Mouse (Mus musculus) spleen, postnatal 4 days (tissue): ENCODE results near the gene Pip4k2c.
"Not testable (repeated sequence)": the region's sequence is repeated elsewhere in the genome, so short reads cannot be mapped to it uniquely, and the experiment has no call there.

Experiments
- DNase-seq, 2 experiments: peaks; one replicate each; pipeline ENCODE4 v3.0.0; 2022; ENCODE audit warnings: low spot score in 2 of 2

The Pip4k2c gene

GRCm38 (mm10) chr10:127170837-127171272, 40.5 kb downstream of the Pip4k2c start:
- DNase-seq: peak; percentile 82 to 94

GRCm38 (mm10) chr10:127170002-127170401, 41.4 kb downstream of the Pip4k2c start:
- DNase-seq: peak in 1 of 2 experiments; percentile 76

DNA sequence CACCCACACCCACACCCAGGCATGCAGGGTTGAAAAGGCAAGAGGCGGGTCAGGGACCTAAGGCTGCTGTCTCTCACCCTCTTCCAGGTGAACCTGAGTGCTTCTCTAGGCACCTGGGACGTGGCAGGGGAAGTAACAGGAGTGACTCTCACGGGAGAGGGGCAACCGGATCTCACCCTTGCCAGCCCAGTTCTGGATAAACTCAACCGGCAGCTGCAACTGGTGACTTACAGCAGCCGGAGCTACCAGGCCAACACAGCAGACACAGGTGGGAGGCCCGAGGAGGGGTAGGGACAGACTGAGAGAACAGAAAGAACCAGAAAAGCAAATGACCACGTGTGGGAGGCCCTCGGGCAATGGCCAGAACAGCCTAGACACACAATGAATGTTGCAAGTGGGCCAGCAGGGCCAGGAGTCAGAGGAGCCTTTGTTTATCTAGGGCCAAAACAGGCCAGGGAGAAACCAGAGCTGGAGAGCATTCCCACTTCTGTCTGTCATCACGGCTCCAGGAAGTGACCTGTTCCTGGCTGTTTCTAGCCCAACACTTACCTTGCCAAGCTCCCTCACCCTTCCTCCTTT, 43.7 kb downstream of the Pip4k2c start:
- DNase-seq: peak in 1 of 2 experiments; percentile 65

DNA sequence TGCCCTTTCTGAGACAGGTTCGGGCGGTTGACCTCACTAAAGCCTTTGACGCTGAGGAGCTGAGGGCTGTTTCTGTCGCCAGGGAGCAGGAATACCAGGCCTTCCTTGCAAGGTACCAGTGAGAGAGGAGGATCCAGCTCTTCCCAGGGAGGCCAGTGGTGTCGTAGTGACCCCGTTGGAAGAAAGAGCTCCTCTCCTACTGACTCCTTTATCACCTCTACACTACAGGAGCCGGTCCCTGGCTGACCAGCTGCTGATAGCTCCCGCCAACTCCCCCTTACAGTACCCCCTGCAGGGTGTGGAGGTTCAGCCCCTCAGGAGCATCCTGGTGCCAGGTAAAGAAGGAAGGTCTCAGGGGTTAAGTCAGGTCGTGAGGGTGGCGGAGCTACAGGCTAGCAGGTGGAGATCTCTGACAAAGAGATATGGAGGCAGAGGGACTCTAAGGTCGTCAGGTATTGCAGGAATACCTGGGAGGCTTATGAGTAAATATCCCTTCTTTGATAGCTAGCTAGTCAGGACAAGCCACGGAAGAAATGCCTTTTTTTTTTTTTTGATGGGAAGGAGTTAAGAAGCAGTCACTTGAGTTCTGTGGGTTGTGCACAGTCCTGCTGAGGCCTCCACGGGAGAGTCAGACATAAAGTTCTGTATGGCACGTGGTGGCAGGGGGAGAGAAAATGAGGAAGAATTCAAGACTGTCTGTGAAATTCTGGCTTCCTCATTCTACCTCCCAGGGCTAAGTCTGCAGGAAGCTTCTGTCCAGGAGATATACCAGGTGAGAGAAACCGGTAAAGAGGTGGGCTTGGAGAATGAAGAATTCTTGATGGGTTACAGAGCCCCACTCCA, 44.4 kb downstream of the Pip4k2c start:
- peak in 1 of 2 experiments; percentile 68 for DNase-seq

DNA sequence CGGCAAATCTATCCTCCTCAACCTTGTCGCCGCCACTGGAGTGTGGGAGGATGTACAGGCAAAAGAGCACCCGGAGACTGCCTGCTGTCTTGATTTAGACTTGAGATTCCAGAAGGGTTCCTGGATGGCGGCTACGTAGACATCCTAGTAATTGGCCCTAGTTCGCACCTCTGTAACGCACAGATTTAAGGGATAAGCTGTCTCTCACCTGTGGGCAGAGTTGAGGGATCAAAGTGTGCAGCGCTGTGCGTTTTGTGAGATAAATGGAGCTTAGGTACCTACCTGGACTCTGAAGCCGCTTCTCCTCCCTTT, 45.0 kb downstream of the Pip4k2c start:
- no peak for DNase-seq

DNA sequence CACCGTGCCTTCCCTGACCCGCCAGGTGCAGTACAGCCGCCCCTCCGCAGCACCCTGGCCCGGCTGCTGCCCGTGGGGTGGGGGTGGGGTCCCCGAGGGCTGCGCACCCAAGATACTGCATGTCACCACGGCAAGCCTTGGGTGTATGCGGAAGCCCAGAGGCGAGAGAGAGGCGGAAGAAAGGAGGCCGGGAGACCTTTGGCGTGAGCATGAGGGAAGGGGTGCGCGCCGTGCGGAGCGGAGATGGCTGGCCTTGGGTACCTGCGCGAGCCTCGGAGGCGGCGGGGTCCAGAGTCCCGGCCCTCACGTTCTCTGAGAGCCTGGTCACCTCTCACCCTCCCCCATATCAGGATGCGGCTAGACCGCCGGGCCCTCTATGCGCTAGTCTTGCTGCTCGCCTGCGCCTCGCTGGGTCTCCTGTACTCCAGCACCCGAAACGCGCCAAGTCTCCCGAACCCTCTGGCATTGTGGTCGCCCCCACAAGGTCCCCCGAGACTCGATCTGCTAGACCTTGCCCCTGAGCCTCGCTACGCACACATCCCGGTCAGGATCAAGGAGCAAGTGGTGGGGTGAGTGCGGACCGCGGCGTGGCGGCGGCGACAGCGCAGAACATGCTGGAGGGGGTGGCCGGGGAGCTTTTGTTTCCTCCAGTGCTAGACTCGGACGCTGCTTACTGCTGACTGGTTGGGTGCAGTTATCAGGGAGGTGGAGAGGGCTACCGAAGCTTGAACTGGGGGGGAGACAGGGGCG, 45.6 kb downstream of the Pip4k2c start:
- DNase-seq: peak; percentile 64 to 81

DNA sequence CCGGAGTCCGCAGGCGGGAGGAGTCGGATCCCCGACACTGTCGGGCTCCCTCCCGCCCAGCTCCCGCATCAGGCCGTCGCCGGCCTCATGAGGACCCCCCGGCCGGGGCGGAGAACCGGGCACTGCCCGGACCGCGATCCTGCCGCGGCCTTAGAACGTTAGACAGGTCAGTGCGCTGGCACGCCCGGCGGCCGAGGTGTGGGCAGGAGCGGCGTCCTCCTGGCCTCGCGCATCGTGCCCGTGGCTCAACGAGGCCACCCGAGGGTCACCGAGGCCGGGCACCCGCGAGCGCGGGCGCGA, 46.1 kb downstream of the Pip4k2c start:
- DNase-seq: peak in 1 of 2 experiments; percentile 90

- peak in 1 of 2 experiments; percentile 79 for DNase-seq
Observed at GRCm38 (mm10) chr10:127164631-127165353, 46.6 kb downstream of the Pip4k2c start, which contains the start of gene B4galnt1. Gene B4galnt1, plus strand, starts transcription at chr10:127165225.

DNA sequence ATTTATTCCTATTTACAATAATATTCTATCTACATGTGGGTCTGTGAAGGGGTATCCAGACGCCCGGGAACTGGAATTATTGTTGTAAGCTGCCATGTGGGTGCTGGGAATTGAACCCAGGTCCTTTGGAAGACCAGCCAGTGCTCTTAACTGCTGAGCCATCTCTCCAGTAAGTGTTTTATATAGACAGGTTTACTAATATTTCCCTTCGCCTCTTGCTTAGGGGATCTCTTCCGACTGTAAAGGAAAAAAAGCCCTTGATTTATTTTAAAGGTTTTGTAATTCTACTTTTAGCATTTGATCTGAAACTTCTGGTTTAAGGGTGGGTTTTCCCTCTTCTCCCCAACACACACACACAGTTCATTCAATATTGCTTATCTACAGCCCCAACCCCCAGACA, 47.2 kb downstream of the Pip4k2c start:
- no peak for DNase-seq

DNA sequence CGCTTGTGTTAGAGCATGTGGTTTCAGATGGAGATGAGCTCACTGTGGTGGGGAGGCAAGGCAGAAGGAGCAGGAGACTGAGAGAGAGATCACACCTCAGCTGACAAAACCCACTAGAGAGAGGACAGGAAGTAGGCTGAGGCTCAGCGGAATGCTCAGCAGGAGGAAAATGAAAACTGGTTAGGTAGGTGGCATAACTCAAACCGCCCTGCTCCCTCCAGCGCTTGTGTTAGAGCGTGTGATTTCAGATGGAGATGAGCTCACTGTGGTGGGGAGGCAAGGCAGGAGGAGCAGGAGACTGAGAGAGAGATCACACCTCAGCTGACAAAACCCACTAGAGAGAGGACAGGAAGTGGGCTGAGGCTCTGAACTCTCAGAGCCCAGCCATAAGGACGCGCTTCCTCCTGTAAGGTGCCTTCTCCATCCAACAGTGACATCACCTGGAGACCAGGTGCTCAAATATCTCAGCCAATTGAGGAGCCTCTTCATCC, 48.6 kb downstream of the Pip4k2c start:
- DNase-seq: peak in 1 of 2 experiments; percentile 59

DNA sequence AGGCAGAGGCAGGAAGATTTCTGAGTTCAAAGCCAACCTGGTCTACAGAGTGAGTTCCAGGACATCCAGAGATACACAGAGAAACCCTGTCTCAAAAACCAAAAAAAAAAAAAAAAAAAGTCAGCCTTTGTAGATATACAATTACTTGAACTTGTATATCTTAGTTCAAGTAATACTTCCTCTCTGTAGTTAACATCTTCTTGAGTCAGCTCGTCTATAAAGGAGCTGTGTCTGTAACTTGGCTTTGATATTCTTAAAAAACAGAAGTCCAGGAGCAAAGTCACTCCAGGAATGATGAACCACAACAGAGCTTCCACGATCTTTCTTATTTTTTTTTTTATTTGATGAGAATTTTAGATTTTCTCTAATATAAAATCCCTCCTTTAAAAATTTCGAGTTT, 50.7 kb downstream of the Pip4k2c start:
- no peak for DNase-seq

GRCm38 (mm10) chr10:127160081-127160480, 51.3 kb downstream of the Pip4k2c start:
- DNase-seq: no peak

DNA sequence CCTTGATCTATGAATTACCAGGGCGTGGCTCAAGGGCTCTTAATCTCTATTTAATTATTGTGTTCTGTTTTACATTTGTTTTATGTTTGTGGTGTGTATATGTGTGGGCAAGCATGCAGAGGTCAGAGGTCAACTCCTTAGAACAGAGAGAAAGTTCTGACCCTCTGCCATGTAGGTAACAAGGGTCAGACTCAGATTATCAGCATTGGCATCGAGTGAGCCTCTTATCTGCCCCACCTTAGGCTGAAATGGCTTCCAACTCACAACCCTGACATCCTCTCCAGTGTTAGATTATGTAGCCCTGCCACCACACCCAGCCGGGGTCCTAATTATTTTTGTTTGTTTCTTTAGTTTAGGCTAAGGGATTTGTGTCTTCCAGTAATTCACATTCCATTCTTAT, 52.9 kb downstream of the Pip4k2c start:
- no peak for DNase-seq

DNA sequence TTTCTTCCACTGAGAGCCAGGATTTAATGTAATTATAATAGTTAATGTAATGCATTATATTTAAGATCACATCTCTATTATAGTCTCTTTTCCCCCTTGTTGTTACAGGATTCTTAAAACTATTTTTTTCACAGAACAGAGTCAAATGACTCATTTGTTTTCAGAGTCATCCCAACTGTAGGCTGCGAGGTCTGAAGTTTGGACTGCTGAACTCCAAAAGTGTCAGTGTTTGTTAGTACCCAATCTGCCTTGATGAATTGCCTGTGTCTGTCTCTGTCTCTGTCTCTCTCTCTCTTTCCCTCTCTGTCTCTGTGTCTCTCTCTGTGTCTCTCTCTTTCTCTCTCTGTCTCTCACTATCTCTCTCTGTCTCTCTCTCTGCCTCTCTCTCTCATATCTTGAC, 54.9 kb downstream of the Pip4k2c start:
- no peak for DNase-seq

GRCm38 (mm10) chr10:127156089-127156488, 55.3 kb downstream of the Pip4k2c start:
- DNase-seq: no peak

DNA sequence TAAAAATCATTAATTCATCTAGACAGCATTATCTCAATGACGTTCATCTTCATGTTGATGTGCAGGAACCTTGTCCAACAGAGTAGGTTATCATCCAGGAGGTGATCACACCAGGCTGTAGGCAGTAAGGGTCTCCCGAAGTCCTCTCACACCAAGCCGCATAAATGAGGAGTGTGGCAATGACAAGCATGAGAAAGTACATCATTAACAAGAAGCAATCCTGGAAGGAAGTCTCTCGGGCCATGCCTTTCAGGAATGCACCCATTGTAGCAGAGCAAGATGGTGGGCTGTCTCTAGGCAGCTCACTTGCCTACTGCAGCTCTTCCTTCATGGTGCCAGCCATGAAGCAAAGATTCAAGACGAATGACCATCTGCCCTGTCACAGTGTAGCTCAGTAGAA, 56.7 kb downstream of the Pip4k2c start:
- DNase-seq: no peak

DNA sequence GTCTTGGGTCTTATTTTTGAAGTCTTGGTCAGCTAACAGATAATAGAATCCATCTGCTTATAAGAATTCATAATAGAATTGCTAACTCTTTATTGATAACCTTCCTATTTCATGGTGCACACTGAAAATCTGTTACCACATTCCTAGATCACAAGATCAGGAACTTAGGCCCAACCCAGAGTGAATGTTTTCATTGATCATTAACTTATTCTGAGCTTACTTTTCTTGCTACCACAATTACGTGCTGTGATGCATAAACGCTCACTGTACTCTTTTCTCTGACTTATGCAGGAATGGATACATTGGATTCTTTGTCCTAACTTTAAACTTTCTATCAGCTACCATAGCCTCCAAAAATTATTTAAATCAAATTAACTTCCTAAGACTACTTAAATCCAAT, 57.1 kb downstream of the Pip4k2c start:
- no peak for DNase-seq

DNA sequence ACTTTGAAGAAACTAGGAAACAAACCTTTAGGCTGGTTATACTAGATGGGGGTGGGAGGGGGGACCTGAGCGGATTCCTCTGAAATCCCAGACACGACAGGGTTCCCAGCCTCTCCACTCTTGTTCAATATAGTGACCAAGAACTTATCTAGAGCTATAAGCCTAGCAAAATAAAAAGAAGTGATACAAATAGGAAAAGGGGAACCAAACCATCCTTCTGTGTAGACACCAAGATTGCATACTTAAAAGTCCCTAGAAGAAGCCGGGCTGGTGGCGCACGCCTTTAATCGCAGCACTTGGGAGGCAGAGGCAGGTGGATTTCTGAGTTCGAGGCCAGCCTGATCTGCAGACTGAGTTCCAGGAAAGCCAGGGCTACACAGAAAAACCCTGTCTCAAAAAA, 58.1 kb downstream of the Pip4k2c start:
- no peak for DNase-seq

GRCm38 (mm10) chr10:127152556-127152955, 58.8 kb downstream of the Pip4k2c start:
- DNase-seq: not testable (repeated sequence)

GRCm38 (mm10) chr10:127151233-127151632, 60.2 kb downstream of the Pip4k2c start:
- not testable (repeated sequence) for DNase-seq

GRCm38 (mm10) chr10:127150471-127150872, 60.9 kb downstream of the Pip4k2c start:
- no peak for DNase-seq

- DNase-seq: no peak
Observed at GRCm38 (mm10) chr10:127147135-127147534, 64.2 kb downstream of the Pip4k2c start.
